Mouse (Mus musculus) retina, embryonic 14.5 days (tissue): ENCODE data around the gene Arl13b.

Source experiments
- DNase-seq: peaks from one replicate; pipeline ENCODE4 v3.0.0-alpha.2; 2015; ENCODE audit warnings: low spot score

The Arl13b gene

DNA sequence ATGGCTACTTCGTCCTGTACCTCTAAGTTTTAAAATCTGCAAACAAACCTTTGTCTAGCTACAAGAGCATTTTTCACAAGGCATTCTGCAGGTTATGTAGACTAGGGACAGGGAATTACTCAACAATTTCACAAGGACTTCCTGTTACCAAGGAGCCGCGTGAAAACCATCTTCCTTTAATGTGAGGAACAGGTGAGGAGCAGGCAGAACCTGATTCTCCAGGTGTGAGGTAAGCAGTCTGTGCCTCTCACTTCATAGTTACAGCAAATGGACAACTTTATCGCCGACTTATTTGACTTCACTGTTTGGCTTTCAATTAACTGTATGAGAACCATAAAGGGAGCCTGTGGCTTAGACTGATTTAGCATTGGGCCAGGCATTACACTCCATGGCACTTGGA is 32.3 kb downstream of the Arl13b start, which contains the start of gene Stx19:
Gene Stx19 (plus strand): TSS at position 186 of the 400 bp plus-strand sequence.
- DNase-seq: no peak

DNA sequence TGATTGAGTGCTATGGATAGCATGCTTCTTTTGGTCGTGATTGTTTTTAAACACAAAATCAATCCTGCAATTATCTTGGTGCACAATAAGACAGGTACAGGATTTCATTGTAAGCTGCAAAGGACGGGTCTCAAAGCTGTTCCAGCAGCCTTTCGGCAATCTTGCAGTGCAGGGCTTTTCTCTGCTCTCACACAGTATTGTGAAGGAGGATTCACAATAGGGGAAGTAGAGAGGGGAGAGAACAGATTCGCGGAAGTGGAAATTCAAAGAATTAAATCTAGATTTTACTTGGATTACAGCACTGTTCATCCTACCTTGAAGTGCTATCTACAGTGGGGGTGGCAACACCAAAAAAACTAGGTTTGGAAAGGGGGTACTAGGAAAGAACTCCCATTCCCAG is 33.0 kb downstream of the Arl13b start:
- DNase-seq: no peak

DNA sequence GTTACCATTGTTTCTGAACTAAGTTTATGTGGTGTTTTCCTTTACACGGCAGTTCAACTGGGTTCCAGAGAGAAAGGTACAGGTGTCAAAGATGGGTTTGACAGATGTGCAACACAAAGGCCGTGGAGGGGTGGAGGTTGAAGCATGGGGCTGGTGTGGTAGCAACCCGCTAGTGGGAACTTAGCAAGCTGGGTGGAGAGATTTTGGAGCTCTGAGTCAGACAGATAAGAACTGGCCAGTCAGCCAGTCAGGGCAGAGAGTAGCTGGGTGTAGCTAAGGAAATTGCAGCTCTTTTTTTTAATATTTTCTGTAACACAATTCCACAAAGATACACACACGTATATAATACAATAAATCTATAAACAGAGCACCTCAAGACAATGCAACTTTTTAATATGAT is 36.0 kb downstream of the Arl13b start:
- DNase-seq: no peak

DNA sequence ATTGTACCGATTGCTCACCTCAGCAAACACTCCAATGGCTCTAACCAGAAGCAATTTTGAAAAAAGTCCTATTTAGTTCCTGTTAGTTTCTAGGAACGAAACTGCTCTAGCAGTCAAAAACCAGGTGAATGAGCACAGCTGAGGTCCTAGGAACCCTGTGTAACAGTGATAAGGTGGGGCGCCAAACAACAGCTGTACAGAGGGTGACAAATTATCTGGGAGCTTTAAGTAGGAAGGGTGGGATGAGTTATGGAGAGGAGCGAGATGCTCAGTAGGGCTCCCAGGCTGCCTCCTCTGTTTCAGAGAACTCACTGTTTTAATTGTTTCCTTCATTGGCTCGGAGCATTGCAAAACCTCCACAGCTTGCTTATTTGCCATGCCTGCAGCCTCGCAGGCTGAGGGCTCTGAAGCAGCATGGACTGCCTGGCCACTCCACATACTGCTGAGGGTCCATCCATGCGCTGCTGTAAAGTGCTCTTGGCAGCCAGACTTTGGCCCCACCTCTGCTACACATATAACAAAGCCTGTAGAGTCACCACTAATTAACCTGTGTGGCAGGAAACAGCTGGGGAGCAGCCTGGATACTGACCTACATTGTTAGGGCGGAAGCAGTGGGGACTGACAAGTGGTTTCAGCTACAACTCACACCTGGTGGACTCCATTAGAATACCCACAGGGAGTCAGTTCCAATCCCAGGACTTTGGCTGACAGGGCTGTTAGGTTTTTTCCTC is 39.4 kb downstream of the Arl13b start:
- peak; percentile 35 for DNase-seq

DNA sequence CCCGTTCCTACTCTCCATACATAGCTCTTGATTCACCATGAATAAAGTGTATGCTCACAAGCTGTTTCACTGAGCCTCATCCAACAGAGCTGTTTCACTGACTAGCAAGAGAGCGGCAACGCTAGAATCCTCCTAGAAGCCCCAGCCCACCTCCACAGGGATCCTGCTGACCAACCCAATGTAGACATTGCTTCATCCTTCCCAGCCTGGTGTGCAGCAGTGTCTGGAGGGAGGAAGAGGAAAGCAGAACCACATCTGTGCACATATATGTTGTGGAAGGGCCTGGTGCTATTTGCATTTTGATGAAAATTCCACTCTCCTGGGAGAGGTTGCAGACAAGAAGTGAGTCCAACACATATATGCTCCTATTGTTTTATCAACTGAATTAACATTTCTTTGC is 42.2 kb downstream of the Arl13b start:
- DNase-seq: no peak

DNA sequence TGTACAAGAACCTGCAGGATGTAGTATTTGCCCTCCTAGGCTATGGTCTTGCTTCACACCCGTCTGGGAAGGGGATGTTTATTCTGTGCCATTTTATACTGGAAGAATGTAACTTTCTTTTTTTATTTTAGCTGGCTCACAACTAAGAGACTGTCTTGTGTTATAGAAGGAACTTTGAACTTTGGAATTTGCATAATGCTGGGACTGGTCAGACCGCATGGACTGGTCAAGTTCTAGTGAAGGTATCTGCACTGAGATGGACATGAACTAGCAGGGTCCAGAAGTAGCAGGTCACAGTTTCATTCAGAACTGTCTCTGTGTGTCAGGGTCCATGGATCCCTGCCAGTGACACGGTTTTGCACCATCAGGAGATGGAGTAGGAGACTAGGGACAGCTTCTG is 47.0 kb downstream of the Arl13b start:
- DNase-seq: no peak

DNA sequence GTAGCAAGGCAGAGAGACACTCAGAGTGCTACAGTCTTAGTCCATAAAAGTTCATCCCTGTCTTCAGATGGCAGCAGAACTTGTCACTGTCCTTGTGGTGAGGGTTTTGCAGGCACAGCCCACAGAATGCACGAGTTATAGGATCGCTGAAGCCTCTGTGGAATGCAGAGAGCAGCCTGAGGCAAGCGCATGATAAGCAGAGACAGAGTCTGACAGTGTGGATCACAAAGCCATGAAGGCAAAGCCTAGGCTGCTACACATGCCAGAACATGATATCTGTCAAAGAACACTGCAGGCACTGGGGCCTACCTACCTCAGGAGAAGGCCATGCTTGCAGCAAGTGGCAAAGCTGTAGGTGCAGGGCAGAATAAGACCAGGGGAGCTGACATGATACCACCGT is 47.4 kb downstream of the Arl13b start:
- no peak for DNase-seq

DNA sequence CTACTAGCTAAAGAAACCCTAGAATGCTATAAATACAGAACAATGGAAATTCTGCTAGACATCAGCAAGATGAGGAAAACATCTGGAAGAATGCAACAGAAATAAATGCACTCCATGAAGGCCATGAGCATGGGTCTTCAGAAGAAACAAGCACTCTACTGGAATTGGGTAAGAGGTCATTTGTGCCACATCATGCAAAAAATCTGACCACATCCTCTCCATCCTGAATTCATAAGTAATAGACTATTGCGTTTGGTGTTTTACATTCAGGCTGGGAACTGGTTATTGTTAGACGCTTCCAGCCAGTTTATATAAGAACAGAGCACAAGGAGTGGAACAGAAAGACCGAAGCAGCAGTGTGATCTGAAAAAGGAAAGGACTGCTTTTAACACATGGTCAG is 48.0 kb downstream of the Arl13b start:
- DNase-seq: no peak

DNA sequence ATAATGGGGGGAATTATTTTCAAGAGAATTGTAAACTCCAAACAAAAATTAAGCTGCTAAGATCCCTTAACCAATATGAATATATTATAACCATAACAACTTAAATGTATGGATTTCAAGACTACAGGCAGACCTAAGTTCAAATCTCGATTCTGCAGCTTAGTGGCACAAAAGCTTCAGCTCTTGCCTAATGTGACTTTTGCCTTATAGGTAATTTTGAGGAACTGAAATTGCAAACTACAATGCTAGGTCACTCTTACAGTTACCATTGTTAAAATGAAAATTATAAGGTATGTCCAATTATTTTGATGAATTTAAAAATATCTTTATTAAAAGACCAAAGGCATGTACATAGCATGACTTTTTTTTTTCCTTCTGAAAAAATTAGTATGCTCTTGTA is 50.2 kb downstream of the Arl13b start:
- DNase-seq: no peak

DNA sequence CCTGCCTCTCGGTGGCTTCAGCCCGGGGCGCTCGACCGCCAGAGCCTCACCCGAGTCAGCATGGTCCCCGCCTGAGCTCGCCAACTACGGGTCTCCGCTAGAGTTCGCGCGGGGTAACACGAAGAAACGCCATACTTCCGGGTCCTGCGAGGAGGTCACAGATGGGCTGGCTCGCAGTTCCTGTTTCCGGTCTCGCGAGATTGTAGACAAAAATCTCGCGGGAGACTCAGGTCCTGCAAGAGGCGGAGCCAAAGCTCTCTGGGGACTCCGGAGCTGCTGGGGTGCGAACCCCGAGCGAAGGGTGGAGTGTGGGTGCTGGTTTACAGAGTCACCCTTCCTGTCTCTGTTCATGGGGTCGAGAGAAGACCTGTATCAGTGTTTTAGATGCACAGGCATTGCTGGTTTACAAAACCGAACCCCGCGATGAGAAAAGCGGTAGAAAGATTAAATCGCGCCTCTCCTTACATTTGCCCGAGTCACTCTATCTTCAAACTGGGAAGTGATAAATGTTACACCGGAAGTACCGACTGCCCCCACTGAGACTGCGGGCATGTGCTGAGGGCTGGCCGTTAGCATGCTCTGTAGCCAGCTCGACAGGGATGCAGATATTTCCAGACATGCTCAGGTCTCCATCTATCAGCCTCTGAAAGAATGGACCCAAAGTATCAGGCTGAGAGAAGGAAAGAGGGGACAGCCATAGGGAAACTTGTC is 60.1 kb downstream of the Arl13b start, which contains the start of gene Nsun3:
Gene Nsun3 (minus strand): TSS at position 198 of the 711 bp plus-strand sequence.
- peak; percentile 97 for DNase-seq

DNA sequence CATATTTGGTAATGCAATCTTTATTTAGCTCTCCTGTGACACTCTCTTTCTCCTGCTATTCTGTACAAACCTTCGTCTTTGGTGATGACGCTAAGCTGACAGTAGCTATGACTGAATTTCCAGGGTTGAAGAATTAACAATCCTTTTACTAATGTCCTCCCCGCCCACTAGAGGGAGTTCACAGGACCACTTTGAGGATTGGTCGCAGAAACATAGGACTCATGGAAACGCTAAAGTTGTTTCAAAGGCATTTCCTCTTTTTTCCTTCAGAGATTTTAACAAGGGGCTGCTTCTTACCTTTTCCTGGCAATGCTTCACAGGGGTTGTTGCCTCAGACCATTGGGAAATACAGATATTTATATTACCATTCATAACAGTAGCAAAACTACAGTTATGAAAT is 64.6 kb downstream of the Arl13b start:
- DNase-seq: peak; percentile 47

DNA sequence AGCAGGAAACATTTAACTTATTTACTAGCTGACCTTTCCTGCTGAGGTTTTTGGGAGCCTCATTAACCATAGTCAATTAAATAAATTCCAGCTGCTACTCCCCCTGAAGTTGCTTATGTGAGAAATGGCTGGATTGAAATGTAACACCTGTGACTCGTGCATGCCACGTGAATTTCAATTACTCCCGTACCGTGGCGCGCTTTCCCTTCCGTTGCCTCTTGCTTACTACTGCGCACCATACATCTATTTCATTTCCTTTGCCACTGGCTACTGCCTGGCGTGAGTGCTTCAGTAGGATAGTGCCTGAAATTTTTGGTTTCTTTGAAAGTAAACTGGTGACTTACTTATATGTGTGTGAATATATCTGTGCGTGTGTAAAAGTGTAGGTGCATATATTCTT is 68.6 kb downstream of the Arl13b start:
- no peak for DNase-seq

DNA sequence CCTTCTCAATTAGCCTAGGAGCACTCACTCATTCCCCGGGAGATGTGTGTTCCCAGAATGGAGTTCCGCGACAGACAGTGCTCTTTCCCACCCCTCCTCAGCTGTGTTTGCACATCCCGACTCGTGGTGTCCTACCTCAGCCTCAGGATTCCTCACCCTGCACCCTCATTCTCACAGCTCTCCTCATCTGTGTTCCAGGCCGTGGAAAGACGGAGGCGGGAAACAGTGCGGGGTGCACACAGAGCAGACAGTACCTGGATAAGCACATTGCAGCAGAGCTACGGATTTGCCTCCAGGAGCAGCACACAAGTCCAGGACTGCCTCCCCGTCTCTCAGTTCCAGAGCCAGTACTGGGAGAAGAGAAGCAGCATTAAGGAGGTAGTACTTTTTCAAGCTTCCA is 70.8 kb downstream of the Arl13b start:
- no peak for DNase-seq

DNA sequence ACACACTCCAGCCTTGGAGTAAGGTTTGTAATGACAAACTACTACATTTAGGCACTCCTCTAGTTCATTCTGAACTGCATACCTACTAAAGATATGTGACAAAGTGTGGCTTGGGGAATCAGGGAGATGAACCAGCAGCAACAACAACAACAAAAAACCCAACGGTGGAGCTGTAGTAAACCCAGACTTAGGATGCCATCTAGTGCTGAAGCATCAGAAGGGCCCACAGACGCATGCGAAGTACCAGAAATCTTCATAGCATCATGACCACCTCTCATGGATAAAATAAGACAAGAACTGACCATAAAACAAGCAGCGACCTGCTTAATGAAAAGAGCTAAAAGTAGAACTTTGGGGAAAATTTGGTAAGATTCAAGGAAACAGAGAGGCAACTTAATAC is 73.4 kb downstream of the Arl13b start:
- no peak for DNase-seq

DNA sequence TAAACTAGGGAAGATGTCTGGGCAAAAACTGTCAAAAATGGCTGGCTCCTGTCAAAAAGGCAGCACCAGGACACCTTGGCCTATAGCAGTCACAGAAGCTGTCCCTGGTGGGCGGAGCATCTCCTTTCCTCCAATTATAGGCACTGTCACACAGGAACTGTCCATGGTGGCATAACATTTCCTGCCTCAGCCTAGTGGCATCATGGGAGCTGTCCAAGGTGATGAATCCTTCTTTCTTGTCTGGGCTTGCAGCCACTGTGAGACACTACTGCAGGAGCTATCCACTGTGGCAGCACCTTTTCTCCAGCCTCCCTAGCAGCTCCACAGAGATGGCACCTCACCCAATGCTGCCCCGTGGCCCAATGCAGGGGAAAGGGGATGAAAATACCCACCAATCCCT is 88.5 kb downstream of the Arl13b start:
- peak; percentile 22 for DNase-seq

DNA sequence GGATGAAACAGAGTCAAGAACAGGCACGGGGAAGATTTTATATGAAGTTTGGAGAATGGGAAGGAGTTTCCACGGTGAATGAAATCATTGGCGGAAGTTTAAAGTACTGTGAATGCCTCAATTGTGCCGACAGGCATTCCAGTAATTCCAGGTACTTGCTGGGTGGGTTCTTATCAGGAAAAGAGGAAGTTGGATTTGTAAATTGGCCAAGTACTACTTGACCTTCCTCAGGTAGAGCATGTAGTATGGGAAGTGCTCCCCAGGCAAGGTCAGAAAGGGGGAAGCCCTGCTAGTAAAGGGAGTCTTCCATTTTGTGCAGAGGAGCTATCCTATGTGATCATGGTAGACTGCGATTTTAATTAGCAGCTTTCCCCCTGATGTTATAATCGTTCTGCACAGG is 91.5 kb downstream of the Arl13b start:
- no peak for DNase-seq

DNA sequence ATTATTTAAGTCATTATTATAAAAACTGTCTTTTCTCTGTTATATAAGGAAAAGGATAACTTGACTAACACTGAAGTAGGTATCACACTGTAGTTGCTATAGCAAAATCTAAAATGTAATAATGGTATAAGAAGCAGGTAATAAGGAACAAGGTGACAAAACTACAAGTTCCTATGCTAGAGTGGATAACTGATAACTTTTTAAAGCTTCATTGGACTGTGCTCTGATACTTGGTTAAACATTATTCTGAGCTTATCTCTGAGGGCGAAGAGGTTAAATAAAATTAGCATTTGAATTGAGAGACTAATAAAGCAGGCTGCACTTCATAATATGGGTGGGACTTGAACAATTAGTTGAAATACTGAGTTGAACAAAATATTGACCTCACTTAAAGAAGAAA is 93.2 kb downstream of the Arl13b start:
- no peak for DNase-seq

DNA sequence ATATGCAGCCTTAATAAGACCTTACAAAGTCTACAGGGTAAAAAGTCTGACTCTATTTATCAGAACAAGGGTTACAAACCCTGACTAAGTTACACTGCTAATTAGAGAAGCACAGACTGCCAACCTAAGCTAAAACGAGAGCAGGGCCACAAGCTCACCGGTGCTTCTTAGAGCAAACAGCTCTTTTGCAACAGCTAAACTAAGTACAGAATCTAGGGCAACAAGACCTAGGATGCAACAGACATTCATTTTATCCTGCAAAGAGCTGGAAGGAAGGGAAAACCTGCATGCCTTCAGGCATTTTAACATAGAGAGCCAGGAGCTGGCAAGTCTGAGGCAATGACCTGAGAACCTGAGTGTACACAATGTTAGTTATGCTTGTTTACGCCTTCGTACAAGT is 93.8 kb downstream of the Arl13b start:
- DNase-seq: no peak

DNA sequence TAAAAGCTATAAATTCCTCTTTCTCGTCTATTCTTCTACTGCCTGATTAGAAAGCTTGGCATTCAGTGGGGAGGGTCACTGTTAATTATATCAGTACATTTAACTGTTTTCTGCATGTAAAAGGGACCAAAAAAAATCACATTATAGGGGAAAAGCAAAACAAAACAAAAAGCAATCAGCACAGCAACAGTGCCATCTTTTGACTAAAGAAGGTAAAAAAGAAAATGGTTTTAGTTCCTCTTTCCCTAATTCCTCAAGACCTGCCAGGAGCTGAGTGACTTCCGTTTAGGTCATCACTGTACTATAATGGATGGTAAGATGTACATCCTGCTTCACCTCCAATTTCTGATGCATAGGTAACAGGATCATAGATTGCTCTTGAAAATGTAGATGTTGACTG is 101.0 kb downstream of the Arl13b start:
- peak; percentile 7 for DNase-seq
